Mouse (Mus musculus): ENCODE data around the gene Trim52.

- TF ChIP-seq POLR2A (IDR thresholded peaks at IDR 0.05; ENCODE audit: insufficient read depth, low read depth, low read length) (no peak), CTCF (IDR thresholded peaks at IDR 0.05) (no peak)
Measured at GRCm38 (mm10) chr14:106075181-106076064, 30.6 kb upstream of the Trim52 start.

All from heart, adult 2 months (tissue).